Mouse (Mus musculus) testis, adult 2 months (tissue): ENCODE data around the gene Pjvk. TPM values are rescaled to one million over a fixed set of nuclear protein-coding genes. Genes with fewer than 3 reads are reported as not detected.

Experiments
- H3K27ac ChIP-seq: fragments of 200-500 bp; 2 replicates; pipeline ENCODE4 v1.5.1; 2012; ENCODE audit warnings: low read depth, low read length; ENCODE audit not compliant: control insufficient read depth, insufficient read depth
- H3K27me3 ChIP-seq: fragments of 200-500 bp; 2 replicates; pipeline ENCODE4 v1.6.1; 2012; ENCODE audit warnings: mild to moderate bottlenecking, low read length, moderate library complexity; ENCODE audit not compliant: control insufficient read depth, insufficient read depth
- H3K36me3 ChIP-seq: fragments of 200-500 bp; 2 replicates; pipeline ENCODE4 v1.6.1; 2012; ENCODE audit warnings: mild to moderate bottlenecking, low read length; ENCODE audit not compliant: control insufficient read depth, insufficient read depth
- H3K4me1 ChIP-seq: fragments of 200-500 bp; 2 replicates; pipeline ENCODE4 v1.6.1; 2012; ENCODE audit warnings: low read length; ENCODE audit not compliant: control insufficient read depth, insufficient read depth
- H3K4me3 ChIP-seq: fragments of 200-500 bp; 2 replicates; pipeline ENCODE4 v1.5.1; 2012; ENCODE audit warnings: low read depth, mild to moderate bottlenecking, low read length, moderate library complexity, mixed read lengths; ENCODE audit not compliant: control insufficient read depth
- CTCF ChIP-seq: fragments of 200-500 bp; IDR thresholded peaks from 2 replicates; pipeline ENCODE4 v1.5.1; 2012; ENCODE audit warnings: low read depth, mild to moderate bottlenecking, inconsistent platforms, low read length, moderate library complexity; ENCODE audit not compliant: control insufficient read depth, insufficient read depth, insufficient replicate concordance
- POLR2A ChIP-seq: fragments of 200-500 bp; IDR thresholded peaks from 2 replicates; pipeline ENCODE4 v1.6.1; 2012; ENCODE audit warnings: low read depth, mild to moderate bottlenecking, inconsistent platforms, low read length, moderate library complexity; ENCODE audit not compliant: control insufficient read depth
- polyA plus RNA-seq: library from polyadenylated mRNA; depleted of rRNA; stranded (reverse); fragments of >200 nt; gene quantifications from 2 replicates; pipeline ENCODE4 v1.2.3, GENCODE M21; 2012

Gene Pjvk
- polyA plus RNA-seq, 1 experiment = 0.52 TPM

DNA sequence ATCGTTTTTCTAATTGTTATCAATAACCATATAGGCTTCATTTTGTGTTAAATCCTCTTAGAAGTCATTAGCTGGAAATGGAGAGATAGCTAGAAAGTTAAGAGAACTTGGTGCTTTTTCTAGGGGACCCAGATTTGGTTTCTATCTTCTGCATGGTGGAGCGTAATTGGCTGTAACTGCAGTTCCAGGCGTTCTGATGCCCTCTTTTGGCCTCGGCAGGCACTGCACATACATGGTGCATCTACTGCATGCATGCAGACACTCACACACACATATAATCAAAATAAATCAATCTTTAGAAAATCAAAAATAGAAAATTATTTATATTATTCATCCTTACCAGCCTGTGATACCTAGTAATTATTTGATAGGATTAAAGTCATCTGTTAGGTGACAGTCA lies 4.8 kb downstream of the Pjvk start:
- Histone ChIP-seq H3K27me3 (no peaks in the 10 kb centered on the region), H3K36me3 (no peaks in the 10 kb centered on the region), H3K27ac (no peak overlapping the region), H3K4me1 (peaks cover 2% of the 10 kb centered on the region), H3K4me3 (no peak overlapping the region)
- no peak for TF ChIP-seq POLR2A
- TF ChIP-seq CTCF = no peak

DNA sequence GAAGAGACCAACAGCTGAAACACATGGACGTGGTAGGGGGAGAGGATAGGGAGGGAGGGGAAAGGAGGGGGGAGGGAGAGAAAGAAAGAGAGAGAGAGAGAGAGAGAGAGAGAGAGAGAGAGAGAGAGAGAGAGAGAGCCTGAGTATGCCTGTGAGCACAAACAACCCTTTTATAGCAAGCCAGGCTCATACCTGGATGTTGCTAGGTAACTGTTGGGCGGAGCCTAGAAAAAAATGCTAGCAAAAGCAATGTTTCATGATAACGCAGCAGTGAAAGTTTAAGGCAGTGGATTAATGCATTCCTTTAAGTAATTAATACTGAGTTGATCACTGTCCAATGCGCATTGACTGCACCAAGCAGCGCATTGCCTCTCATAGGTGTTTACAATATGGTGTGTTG lies 6.4 kb downstream of the Pjvk start:
- H3K4me1 ChIP-seq = no peaks in the 10 kb centered on the region; the same call in 1 of the 2 replicates
- no peak overlapping the region for H3K4me3 ChIP-seq
- TF ChIP-seq CTCF = no peak
- TF ChIP-seq POLR2A = no peak
- H3K27ac ChIP-seq = no peak overlapping the region
- no peaks in the 10 kb centered on the region for H3K36me3 ChIP-seq
- no peaks in the 10 kb centered on the region for H3K27me3 ChIP-seq

DNA sequence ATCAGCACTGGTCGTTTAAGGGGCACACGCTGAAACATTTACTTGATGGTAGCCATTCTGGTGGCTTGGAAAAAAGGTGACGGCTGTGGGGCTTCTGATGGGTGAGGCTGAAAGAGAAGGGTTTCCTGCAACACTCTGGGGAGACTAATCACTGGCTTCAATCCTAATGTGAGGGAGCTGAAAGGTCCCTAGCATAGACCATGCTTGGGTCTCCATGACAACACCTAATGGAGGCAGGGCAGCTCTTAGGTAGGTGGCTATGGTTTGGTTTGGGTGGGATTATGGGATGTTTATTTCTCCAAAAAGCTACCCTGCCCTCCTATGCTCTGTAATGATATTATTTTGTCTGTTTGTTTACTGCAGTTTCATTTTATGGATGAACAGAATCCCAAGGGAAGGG lies 7.2 kb downstream of the Pjvk start:
- H3K27me3 ChIP-seq = no peaks in the 10 kb centered on the region
- H3K27ac ChIP-seq = no peak overlapping the region
- no peak overlapping the region for H3K4me3 ChIP-seq
- no peaks in the 10 kb centered on the region; the same call in 1 of the 2 replicates for H3K4me1 ChIP-seq
- no peaks in the 10 kb centered on the region for H3K36me3 ChIP-seq
- TF ChIP-seq POLR2A (no peak), CTCF (no peak)

DNA sequence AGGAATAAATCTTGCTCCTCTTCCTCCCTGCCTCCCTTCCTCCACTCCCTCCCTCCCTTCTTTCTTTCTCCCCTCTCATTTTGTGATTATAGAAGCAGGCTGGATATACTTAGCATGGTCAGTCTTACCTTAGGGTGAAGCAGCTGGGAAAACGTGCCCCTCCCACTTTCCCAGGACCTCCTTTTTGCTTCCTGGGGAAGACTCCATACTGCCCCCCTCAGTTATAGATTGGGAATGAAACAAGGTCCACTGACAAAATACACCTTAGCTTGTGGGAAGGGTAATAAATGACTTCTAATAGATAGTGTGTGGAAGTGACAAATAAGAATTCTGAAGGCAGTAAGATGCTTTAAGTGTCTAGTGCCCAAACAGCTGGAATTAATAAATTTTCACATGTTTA lies 7.7 kb downstream of the Pjvk start:
- Histone ChIP-seq H3K27me3 (no peaks in the 10 kb centered on the region), H3K4me1 (no peaks in the 10 kb centered on the region; the same call in 1 of the 2 replicates), H3K36me3 (no peaks in the 10 kb centered on the region), H3K27ac (no peak overlapping the region), H3K4me3 (no peak overlapping the region)
- TF ChIP-seq CTCF = no peak
- TF ChIP-seq POLR2A = no peak

DNA sequence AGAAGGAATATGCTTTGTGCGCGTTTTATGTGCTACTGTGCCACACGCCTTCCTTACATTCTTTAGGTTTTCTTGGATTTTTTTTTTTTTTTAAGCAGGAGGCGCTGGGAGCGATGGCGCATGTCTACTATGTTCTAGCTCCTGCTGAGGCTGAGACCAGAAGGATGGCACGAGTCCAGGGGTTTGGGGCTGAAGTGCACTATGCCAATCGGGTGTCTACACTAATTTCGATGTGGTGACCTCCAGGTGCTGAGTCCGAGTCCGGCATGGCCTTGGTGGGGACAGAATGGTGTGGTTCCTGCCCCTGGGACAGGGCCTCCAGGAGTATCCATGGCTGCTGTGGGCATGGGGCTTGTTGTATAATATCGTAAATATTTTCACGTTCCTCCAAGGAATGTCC lies 10.3 kb downstream of the Pjvk start:
- no peaks in the 10 kb centered on the region; the same call in 1 of the 2 replicates for H3K4me1 ChIP-seq
- H3K27ac ChIP-seq = no peak overlapping the region
- H3K4me3 ChIP-seq = peak overlapping the region; percentile 10; the same call in 1 of the 2 replicates
- TF ChIP-seq CTCF (no peak), POLR2A (no peak)
- H3K27me3 ChIP-seq = no peaks in the 10 kb centered on the region
- no peaks in the 10 kb centered on the region for H3K36me3 ChIP-seq

DNA sequence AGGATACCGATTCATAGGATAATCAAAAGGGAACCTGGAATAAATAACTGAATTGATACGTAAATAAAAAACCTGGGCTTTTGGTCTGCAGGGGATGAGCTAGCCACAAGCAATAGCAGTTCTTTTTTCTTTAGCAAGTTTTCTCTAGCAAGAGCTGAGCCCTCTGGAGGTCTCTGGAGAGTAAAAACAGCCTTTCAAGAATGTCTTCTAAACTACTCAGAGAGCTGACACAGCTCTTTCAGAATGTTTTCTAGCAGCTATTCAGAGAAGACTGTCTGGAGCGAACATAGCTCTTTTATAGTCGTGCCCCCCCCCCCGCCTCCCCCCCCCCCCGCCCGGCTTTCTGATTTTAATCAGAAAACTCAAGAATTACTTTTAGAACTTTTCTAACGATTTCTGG lies 11.1 kb downstream of the Pjvk start:
- Histone ChIP-seq H3K27ac (no peak overlapping the region), H3K4me1 (no peaks in the 10 kb centered on the region; the same call in 1 of the 2 replicates), H3K36me3 (no peaks in the 10 kb centered on the region), H3K4me3 (no peak overlapping the region), H3K27me3 (no peaks in the 10 kb centered on the region)
- TF ChIP-seq POLR2A = no peak
- TF ChIP-seq CTCF = no peak

DNA sequence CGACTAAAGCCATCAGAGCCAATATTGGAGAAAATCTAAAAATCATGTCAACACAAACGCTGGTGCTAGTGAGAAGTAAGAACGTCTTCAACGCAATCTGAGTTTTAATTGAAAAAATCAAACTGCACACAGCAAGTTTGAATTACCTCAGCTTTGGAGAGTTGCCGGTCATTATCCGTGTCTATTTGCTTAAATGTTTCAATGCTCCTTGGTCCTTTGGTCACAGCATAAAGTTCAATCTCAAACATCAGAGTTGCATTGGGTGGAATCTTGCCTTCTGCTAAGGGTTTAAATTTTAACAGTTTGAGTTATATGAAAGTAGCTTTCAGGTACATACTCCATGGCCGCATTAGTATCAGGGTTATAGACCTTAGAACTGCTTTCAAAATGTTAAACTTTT lies 17.3 kb downstream of the Pjvk start:
- H3K27ac ChIP-seq = no peak overlapping the region
- no peaks in the 10 kb centered on the region; the same call in 1 of the 2 replicates for H3K4me1 ChIP-seq
- no peak overlapping the region for H3K4me3 ChIP-seq
- H3K27me3 ChIP-seq = no peaks in the 10 kb centered on the region
- TF ChIP-seq POLR2A = no peak
- no peak for TF ChIP-seq CTCF
- no peaks in the 10 kb centered on the region for H3K36me3 ChIP-seq

DNA sequence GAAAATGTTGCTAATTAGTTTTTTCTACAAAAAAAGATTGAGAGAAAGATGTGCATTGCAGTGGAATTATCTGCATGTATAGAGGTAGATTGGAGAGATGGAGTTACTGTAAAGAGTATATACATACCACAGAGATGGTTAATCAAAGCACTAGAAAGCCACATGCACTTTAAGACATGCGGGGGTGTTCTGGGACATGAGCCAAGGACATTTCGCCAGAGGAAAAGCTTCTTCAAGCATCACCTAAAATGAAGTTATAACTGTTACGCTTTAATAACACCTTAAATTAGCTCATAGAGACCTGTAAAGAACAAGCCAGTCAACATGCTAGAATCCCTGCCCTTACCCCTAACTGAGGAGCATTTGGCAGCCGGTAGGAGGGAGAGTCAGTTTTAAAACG lies 18.9 kb downstream of the Pjvk start:
- Histone ChIP-seq H3K4me3 (no peak overlapping the region), H3K27ac (no peak overlapping the region), H3K27me3 (no peaks in the 10 kb centered on the region), H3K4me1 (peaks cover under 1% of the 10 kb centered on the region), H3K36me3 (no peaks in the 10 kb centered on the region)
- TF ChIP-seq POLR2A = no peak
- TF ChIP-seq CTCF = no peak
